Mouse (Mus musculus) layer of hippocampus, postnatal 14 days (tissue): ENCODE data around the gene Sim1. TPM values are rescaled to one million over a fixed set of nuclear protein-coding genes. Genes with fewer than 3 reads are reported as not detected.

Experiments used
- DNase-seq, 2 experiments: peaks; one replicate each; pipeline ENCODE4 v3.0.0; 2021 to 2022; ENCODE audit warnings: low spot score in 2 of 2, mixed read lengths in 1 of 2
- total RNA-seq, 2 experiments: library from RNA; stranded (reverse); gene quantifications; 2 replicates each; pipeline ENCODE4 v1.2.3; 2021

The Sim1 gene
- total RNA-seq, 2 experiments from 2014 or later: 0.10 TPM; not detected in 1

DNA sequence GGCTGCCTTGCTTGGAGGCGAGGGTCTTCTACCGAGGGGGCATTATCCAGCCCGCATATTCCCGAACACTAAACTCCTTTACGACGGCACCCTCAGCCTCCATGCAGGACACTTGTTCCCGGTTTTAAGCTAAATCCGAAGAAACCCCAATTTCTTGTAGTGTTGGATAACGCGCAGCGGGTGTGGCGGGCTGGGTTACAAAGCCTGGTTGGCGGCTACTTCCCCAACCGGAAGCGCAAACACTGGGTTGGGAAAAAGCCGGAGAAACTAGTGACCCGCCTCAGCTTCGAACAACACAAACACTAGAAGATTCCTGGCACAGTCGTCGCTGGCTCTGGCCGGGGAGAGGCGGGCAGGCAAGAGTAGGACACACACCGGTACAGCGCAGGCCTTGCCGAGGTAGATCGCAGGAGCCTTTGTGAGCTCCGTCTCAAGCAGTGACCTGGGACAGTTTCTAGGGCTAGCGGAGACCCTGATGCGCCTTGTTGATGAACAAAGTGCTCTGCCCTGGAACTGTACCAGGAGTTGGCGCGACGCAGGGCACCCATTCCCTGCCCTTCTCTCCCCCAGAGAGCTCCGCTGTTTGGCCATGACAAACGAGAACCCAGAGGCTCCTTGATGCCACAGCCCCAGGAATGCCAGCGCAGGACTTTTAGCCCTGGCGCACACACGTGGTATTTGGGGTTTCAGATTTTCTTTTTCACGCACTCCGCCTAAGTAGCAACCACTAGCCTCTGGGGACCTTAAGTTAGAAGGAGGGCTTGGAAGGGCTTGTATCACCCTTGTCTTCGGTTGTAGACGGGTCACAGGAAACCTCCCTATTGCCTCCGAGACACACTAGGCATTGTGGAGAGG, 6.4 kb downstream of the Sim1 start:
- DNase-seq: no peak

DNA sequence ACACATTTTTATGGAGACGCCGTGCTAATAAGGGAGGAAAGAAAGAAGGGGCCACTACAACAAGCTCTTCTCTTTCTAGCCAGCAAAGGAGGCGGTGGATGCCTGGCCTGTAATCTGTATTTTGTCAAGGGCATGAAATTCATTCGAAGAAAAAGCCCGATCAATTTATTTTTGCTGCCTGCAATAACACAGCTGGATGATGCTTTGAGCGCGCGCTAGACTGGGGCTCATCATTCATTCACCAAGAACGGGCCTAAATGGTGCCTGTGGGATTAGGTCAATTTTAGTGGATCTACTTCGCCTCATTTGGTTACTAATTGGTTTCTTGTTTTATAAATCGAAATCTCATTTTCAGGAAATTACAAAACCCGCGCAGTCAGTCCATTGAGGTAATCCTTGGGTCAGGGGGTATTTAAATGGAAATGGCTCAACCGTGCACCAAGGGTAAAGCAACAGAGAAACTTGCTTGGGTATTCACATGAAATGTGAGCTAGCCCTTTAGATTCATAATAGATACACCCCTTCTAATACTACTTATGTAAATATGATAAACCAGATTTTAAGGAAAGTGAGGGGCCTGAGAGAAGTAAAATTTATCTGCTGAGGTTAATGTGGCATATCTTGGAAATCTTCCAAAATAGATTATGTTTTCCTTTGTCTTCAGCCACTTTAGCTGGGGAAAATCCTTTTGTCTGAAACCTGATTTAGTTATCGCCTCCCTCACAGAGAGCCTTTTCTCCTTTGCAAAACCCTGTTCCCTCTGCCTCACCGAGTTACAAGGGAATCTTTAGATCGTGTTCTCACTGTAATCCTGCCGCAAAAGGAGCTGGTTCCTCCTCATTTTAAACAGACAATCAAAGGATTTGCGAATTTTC, 7.3 kb downstream of the Sim1 start:
- peak in 1 of 2 experiments; percentile 39 for DNase-seq

DNA sequence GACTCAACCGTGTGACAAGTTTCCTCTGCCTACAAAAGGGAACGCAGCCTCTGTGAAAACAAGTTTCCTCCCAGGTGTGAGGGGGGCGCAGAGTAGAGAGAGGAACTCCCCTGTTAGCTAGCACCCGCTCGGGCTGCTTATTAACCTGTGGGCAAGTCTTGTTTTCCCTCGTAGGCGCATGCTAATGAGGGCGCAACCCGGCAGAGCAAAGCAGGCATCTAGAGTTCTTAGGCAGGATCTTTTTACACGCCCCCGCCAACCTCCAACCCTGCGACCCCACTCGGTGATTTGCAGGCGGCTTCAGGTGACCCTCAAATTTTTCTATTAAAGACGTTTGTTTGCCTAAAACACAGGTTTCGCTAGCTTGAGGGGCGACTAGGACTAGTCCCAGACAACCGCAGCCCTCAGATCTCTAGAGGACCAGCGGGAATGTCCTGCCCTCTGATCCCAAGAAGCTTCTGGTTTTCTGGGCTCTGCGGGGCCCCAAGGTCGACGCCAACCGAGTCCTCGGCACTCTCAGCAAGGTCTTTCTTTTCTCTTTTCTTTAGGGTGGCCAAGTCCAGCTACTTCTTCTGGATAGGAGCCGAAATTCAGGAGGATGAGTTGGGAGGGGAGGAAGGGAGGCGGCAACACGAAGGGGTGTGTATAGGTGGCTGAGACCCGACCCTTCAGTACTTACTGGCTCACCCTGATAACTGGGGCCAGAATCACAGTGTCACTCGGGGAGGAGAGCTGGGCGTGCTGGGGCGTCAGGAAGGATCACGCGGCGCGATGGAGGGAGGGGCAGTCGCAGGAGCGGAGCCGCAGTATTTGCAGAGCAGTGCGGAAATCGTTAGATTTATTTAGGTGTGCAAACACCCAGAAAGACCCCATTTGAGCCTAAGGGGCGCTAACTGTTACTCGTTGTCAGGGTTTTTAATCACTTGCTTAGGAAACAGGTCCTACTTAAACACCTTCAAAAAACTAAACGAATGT, 8.5 kb downstream of the Sim1 start:
- peak in 1 of 2 experiments; percentile 35 for DNase-seq

DNA sequence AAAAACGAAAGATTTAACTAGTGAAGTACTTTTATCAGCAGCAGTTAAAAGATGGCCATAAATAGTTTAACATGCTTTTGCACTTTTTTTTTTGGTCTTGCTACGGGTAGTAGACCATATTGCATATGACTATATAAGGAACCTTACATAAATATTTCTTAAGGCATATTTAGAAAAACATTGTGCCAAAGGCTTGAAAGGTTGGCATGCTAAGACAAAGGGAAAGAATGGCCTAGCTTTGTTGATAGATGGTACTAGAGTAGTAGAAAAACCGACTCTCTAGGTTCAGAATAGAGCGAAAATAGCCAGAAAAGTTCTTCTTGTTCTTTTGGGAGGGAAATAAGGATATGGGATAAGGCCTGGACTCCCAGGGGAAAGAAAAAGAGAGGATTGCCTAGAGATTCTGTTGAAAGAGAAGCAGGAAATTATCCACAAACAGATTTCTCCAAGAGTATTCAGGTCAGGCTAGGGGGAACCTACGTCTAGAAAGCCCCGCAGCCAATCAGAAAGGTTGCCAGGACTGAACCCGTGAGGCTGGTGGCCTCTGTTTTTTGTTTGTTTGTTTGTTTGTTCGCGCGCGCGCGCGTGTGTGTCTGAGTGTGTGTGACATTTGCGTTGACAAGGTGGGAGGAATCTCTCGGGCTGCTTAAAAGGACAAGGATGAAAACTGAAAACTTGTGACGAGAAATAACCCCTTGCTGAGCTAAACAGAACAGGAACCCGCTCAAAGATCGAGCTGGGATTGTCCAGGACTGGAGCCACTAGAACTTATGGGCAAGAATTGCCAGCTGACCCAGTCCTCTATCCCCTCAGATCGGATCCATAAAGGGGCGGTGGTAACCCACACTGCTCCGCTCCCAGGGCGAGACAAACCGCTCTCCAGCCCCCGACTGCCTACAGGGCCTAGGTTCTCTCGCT, 9.6 kb downstream of the Sim1 start:
- DNase-seq: no peak

DNA sequence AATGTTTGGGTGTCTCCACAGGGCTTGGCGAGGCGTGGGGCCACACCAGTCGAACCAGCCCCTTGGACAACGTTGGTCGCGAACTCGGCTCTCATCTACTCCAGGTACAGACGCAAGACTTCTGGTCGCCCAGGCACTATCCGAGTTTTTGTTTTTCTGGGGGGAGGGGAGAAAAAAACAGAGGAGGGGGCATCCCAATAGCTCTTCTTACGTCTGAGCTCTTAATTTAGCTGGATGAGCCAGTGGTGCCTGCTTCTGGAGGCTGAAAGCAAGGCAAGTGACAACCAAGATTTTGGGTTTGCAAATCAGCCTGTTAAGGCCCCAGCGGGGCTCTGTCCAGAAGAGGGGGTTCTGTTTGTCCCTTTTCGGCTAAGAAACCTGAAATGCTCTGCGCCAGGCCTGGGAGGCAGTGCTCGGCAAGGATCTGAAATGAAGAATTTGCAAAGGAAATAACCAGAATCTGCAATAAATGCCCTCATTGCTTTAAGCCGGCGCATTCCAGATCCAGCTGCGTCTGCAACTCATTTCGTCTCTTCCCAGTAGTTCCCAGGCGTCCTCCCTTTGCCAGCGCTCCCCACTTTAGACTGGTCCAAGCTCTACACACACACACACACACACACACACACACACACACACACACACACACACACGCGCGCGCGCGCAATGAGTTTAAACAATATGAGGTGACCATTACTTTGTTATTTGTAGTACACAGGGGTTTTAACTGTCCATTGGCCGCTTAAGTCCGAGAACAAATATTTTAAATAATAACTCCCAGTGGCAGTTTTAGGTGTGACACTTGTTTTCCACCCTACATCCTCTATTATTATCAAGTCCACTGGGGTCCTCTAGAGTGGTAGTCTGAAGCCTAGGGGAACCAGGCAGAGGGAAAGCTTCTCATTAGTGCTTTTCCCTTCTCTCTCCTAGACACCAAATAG, 10.5 kb downstream of the Sim1 start:
- no peak for DNase-seq

DNA sequence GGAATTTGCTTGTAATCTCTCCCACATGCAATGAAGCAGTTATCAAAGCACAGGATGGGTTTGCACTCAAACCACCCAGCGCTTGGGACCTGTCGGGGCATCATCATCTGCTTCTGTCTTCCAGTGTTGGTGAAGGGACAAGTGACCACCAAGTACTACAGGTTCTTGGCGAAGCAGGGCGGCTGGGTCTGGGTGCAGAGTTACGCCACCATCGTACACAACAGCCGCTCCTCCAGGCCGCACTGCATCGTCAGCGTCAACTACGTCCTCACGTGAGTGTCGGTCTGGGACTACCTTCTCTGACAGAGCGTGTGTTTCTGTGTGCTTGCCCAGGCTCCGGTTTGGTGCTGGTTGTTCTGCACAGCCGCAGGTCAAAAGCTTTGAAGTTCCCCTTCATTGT, 15.8 kb downstream of the Sim1 start:
- no peak for DNase-seq

DNA sequence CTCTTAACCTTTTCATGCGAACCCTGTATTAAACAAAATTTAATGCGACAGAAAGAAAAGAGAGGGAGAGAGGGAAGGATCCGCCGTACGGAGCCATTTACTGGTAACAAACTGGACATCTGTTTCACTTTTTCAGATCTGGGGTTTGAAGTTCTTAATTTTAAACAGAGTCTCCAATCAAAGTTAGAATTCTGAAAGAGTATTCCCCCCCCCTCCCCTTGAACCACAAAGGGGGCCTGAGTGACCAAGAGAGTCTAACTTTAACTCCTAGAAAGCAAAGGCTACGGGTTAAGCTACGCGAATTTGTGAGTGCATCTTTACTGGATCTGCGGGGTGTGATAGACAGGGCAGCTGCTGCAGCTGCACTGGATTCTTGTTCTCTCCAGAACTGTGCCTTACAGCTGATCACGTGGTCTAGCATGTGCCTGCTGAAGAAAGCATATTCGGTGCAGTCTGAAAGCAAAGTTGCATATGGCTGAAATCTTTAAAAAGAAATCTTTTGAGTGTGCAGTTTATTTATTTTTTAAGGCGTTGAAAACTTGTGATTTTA, 16.4 kb downstream of the Sim1 start:
- no peak for DNase-seq

DNA sequence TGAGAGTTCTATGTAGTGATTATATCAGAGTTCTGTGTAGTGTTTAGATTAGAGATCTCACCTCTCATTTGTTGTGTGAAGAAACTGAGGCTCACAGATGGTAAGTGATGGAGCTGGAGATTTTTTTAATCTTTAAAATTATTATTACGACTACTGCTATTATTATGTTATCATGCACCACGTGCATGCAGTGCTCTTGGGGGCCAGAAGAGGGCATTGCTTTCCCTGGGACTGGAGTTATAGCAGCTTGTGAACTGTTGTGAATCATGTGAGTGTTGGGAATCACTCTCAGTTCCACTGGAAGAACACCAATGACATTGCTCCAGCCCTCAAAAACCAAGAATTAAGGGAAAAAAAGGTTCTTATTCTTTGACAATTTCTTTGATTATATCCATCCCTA, 21.1 kb downstream of the Sim1 start:
- no peak for DNase-seq

DNA sequence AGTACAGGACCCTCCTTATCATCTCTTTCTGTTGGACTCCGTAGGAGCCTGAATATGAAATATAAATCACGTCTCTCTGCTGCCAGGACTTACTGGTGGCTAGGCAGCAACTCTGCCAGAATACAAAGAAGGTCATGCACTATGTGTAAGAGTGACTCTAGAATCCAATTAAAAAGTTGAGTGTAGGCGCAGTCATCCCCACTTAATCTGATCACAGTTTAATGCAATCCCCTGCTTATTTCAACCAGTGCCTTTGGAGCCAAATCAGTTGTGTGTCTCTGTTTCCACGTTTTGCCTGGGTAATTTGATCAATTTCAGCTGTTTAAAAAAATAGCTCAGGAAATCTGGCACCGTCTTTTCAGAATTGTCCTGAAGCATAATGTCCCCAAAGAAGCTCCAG, 34.7 kb downstream of the Sim1 start:
- DNase-seq: no peak

DNA sequence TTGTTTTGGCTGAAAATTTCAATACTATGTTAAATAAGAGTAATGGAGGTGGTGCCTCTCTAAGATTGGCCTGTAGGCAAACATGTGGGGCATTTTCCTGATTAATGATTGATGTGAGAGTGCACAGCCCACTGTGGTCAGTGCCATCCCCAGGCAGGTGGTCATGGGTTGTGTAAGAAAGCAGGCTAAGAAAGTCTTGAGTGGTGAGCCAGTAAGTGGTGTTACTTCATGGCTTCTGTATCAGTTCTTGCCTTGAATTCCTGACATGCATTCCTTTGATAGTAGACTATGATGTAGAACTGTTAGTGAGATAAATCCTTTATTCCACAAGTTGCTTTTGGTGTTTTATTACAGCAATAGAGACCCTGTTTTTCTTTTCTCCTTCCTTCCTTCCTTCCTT, 41.1 kb downstream of the Sim1 start:
- no peak for DNase-seq

DNA sequence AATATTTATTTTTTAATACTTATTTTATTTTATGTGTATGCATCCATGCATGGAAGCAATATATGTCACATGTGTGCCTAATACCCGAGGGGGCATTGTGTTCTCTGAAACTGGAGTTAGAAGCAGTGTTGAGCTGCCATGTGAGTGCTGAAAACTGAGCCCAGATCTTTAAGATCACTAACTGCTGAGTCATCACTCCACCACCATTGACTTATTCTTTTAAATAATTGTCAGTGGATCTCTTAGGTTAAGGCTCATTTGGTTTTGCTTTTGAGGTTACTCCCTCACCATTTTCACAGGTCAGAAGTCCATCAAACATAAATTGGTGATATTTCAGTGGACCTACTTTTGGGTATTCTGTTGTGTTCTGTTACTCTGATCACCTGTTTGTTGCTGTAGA, 79.1 kb downstream of the Sim1 start:
- DNase-seq: no peak

DNA sequence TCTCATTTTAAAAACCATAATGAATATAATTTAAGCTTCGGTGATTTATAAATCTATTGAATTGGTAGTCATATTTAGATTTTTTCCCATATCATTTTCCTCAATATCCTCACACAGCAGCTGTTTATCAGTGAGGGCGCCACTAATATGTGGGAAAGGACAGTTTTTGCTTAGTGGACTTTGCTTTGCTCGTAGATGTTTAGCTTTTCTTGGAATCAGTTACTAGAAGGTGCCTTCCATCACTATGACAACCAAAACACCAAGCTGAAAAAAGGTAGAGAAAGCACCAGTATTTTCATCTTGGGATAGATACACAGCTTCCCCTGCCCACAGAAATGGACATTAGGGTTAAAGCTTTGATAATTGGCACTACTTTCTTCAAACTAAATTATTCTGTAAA, 87.3 kb downstream of the Sim1 start:
- no peak for DNase-seq

DNA sequence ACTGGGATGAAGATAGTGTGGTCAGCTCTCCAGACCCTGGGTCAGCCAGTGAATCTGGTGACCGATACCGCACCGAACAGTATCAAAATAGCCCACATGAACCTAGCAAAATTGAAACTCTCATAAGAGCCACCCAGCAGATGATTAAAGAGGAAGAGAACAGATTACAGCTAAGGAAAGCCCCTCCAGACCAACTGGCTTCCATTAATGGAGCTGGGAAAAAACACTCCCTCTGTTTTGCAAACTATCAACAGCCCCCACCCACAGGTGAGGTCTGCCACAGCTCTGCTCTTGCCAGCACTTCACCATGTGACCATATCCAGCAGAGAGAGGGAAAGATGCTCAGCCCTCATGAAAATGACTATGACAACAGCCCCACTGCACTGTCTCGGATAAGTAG, 89.1 kb downstream of the Sim1 start:
- DNase-seq: no peak

DNA sequence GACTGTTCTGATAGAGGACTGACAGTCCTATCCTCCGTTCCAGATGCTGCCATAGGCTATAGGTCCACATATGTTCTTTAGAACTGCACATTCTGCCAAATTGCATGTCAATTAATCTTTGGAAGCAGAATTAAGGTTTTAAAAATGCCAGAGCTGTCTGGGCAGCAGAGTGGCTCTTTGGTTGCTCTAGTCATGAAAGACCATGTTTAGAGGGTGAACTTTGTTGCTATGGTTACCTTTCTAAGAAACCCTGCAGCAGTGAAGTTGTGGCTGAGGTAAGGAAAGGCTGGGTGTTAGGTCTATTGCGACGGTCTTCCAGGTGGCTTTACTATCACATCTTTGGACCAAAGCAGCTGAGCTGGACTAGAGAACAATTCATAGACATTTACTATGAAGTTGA, 113.2 kb downstream of the Sim1 start:
- DNase-seq: no peak

DNA sequence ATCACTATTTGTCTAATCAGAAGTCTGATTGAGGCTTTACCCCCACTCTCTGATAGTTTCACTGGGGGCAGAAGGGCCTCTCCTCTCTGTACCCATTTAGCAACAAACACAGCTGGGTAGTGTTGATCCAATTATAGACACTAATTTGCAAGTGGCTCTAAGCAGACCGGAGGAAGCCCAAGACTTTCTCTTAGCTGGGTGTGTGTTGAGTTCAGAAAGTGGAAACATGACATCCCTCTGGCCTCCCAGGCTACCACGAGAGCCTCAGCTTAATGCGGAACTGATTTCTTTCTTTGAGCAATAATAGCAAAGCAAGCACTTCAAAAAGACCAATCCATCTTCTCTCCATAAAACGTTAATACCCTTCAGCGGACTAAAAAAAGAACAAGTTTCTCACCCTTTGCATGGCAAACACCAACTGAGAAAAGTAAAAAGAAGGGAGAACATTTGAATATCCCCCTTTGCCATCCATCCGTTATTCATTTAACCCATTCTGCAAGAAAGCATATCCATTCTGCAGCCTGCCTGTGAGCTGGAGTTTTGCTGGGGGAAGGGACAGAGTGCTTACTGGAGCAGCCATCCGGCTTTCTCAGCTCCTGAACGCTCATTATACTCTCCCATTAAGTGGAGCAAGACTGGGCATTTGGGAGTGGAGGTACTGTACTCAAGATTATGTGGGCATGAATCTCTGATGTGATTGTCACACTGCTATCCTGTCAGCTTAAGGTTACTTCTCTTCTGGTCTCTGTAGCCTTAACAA, 117.0 kb downstream of the Sim1 start:
- DNase-seq: no peak

DNA sequence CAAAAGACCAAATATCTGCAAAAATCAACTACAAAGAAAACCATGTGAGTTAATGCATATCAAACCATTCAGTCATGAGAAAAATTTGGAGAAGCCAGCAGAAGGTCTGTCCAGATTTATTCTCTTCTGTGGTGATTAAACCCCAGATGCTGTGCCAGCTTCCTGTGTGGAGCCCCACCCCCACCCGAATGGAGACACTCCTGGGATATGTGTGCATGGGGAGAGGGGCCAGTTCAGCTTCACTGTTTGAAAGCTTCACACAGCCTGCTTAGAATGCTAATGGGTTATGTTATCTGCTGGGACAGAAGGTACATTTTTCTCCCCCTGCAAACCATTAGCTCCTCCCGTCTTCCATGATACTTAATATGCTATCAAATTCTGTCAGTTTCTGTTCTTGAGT, 120.3 kb downstream of the Sim1 start:
- no peak for DNase-seq

DNA sequence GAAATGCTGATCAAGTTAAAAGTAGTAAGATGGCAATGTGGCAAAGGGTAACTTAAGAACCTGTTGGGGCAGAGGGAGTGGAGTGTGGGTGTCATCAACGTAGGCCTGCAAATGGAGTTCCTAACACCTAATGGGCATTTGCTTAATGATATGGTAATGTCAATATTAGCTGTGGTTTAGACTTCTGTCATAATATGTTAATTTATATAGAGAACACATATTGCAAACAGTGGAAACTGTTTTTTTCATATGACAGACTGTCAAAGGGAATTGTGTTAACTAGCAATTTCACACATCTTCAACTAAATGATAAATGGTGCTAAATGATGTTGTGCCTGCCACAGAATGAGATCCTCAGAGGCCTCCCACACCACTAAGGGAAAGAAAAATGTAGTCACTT, 120.8 kb downstream of the Sim1 start:
- no peak for DNase-seq
